Mouse (Mus musculus): ENCODE results near the gene Ltbp4. TPM values are rescaled to one million over a fixed set of nuclear protein-coding genes. Genes with fewer than 3 reads are reported as not detected.

Ltbp4 gene
- total RNA-seq (2021), result 10 to 100 TPM; 62.5 to 62.6 TPM
- long read RNA-seq, experiment 1, full-length matches to known transcripts, result 26 of 55 reads
- long read RNA-seq, experiment 1, partial matches to known transcripts, result 19 of 55 reads
- long read RNA-seq, experiment 1, other reads (novel, unspliced or antisense), result 10 of 55 reads
- long read RNA-seq, experiment 2, full-length matches to known transcripts, result 31 of 62 reads
- long read RNA-seq, experiment 2, partial matches to known transcripts, result 19 of 62 reads
- long read RNA-seq, experiment 2, other reads (novel, unspliced or antisense), result 12 of 62 reads

DNA sequence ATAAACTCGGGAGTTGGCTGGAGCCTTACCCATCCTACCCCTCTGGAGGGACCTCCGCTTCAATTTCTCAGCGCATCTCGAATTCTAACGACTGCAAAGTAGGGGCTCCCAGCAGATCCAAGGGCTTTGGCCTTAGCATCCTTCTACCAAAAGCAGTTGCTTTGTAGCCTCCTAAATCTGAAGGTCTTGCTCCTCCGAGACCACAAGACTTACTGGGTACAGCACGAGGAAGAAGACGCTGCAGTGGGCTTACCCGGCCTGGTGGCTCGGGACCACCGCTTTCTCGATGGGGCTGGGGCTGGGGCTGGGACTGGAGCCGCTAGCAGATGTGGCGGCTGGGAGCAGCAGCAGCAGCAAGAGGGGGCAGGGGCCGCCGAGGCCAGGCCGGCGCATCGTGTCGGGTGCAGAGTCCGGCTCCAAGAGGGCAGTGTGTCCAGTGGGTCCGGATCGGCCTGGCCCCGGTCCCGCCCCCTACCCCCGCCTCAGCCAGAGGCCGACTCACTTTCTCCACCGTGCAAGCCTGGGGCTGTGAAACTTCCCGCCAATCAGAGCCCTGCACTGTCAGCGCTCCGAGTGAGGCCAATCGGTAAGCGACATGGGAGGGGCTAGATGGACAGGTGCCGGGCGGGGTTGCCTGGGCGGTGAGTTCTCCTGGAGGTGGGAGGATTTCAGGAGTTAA, at the start of gene Ltbp4:
Ltbp4 (minus strand) TSS at position 518 of the 679 bp plus-strand sequence.
- intact Hi-C loops (cut with DNase I), result loop anchor here (5.0 to 10.0 kb wide), 4 partner anchors 45 to 347 kb away; partner anchors contain the start of gene Zfp607b

DNA sequence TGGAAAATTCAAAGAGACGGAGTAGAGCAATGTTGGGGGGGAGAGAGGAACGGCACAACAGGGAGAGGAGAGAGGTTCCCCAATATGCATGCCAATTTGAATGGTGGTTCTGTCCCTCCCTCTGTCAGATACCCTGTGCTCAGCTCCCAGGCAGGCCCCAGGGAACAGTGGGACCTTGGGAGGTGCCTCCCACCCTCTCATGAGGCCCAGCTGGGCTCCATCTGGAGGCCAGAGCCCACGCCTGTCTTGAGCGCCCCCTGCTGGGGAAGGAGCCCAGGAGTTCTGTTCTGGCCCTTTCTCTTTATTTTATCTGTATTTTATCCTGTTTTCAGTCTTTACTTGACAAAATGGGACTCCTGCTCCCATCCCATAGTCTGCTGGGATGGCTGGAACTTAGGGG, 47.2 kb upstream of the Ltbp4 start:
- intact Hi-C loops (cut with DNase I), result loop anchor here (5.0 kb wide), 1 partner anchor 47 kb away; the partner anchor contains the start of gene Ltbp4
- no peak for DNase-seq (ENCODE audit: low spot score in 2 of 2)

More for the DNA sequence above, at the start of gene Ltbp4:
- DNase-seq (ENCODE audit: low spot score in 2 of 2), result no peak

DNA sequence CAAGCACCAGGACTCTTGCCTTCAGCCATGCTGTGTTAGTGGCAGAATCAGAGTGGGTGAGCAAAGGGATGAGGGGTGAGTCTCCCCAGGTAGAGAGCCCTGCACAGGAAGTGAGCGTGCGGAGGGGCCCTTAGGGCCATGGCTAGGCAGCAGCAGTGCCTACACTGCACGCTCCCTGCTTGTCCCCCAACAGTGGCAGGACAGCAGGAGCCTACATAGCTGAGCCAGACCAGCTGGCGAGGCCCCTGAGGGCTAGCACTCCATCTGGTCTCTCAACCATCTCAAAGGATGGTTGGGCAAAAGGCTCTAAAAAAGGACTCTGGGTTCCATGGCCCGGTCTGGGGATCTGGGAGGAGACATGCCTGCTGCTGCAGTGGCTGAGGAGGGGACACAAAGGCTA, 46.6 kb upstream of the Ltbp4 start:
- intact Hi-C loops (cut with DNase I), result loop anchor here (5.0 kb wide), 1 partner anchor 47 kb away; the partner anchor contains the start of gene Ltbp4
- no peak for DNase-seq (ENCODE audit: low spot score in 2 of 2)

DNA sequence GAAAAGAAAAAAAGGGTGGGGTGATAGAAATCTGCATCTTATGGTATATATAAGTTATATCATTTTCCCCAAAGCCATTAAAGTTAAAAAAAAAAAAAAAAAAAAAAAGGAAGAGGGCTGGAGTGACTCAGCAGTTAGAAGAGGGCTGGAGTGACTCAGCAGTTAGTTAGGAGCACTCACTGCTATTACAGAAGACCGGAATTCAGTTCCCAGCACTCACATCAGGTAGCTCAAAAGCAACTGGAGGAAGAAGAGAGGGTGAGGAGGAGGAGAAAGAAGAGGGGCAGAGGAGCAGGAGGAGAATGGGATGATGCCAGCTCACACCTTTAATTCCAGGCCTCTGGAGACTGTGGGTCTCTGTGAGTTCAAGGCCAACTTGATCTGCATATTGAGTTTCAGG, 45.7 kb upstream of the Ltbp4 start:
- no peak for DNase-seq (ENCODE audit: low spot score in 2 of 2)
- intact Hi-C loops (cut with DNase I), result loop anchor here (5.0 kb wide), 1 partner anchor 46 kb away; the partner anchor contains the start of gene Ltbp4

DNA sequence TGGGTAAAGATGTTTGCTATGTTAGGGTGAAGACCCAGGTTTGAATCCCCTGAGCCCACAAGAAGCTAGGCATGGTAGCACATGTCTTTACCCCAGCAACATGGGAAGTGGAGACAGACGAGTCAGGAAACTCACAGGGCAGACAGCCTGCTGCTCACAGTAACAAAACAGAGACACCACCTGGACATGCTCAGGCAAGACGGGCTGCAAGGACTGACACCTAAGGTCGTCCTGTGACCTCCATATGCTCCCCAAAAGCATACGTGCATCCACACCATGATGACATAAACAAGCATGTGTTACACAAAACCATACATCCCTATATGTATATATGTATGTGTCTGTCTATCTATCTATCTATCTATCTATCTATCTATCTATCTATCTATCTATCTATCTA, 44.1 kb upstream of the Ltbp4 start:
- no peak for DNase-seq (ENCODE audit: low spot score in 2 of 2)
- intact Hi-C loops (cut with DNase I), result loop anchor here (5.0 kb wide), 1 partner anchor 44 kb away; the partner anchor contains the start of gene Ltbp4

DNA sequence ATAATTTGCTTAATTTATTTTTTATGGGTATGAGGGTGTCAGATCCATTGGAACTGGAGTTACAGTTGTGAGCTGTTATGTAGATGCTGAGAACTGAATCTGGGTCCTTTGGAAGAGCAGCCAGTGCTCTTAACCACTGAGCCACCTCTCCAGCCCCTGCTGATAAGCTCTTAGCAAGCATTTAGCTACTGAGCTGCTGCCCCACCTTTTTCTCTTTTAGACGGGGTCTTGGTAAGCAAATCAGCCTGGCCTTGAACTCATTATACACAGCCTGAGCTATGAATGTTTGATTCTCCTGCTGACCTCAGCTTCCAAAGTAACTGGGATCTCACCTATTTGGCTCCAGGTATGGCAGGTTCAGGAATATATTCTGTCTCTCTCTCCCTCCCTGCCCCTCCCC, 43.5 kb upstream of the Ltbp4 start:
- no peak for DNase-seq (ENCODE audit: low spot score in 2 of 2)
- intact Hi-C loops (cut with DNase I), result loop anchor here (5.0 kb wide), 1 partner anchor 44 kb away; the partner anchor contains the start of gene Ltbp4

DNA sequence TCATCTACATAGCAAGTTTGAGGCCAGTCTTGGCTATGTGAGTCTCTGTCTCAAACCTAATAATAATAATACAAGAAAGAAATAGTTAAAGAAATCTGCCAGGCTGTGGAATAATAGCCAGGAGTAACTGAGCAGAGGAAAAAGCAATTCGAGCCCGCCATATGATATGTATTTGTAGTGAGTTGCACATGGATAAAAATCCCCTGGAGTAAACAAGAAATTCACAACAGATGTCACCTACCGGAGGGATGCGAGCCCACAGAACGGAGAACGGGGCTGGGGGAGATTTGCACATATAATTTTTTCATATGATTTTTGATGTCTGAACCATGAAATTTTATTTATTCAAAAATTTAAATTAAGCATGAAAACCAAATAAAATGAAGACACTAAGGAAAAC, 42.3 kb upstream of the Ltbp4 start:
- DNase-seq (ENCODE audit: low spot score in 2 of 2), result no peak
- intact Hi-C loops (cut with DNase I), result loop anchor here (5.0 kb wide), 1 partner anchor 43 kb away; the partner anchor contains the start of gene Ltbp4

DNA sequence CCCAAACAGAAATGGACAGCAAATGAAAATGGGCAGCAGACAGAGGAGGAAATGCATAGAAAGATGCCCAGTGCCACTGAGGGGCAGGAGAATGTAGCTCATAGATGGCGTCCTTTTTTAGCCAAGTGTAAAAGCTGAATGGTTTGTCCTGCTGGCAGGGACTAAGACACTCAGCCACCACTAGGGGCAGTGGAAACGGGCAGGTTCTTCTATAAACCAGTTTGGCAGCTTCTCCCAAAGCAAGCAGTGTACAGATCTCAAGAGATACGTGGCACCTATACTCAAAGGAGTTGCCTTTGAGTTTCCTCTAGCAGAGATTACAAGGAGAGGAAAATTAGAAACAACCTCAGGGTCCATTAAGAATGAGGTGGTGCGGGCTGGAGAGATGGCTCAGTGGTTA, 40.9 kb upstream of the Ltbp4 start:
- intact Hi-C loops (cut with DNase I), result no loop called here
- DNase-seq (ENCODE audit: low spot score in 2 of 2), result peak; percentile 54 to 70

DNA sequence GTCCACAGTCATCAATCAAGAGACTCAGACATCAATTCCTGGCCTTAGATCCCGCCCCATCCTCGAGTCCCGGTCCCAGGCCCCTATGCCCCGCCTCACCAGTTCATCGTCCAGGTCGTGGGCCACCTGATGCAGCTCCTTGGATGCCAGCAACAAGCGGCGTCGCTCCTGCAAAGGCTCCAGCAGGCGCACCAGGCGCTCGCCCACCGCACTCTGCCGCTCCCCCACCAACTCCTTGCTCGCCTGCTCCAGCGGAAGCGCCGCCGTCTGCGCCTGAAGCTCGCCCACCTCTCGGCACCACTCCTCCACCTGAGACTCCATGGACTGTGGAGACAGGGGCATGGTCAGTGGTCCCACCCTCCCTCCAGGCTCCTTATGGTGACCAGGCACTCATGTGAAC, 37.8 kb upstream of the Ltbp4 start:
- peak; percentile 50 to 61 for DNase-seq (ENCODE audit: low spot score in 2 of 2)
- intact Hi-C loops (cut with DNase I), result no loop called here

DNA sequence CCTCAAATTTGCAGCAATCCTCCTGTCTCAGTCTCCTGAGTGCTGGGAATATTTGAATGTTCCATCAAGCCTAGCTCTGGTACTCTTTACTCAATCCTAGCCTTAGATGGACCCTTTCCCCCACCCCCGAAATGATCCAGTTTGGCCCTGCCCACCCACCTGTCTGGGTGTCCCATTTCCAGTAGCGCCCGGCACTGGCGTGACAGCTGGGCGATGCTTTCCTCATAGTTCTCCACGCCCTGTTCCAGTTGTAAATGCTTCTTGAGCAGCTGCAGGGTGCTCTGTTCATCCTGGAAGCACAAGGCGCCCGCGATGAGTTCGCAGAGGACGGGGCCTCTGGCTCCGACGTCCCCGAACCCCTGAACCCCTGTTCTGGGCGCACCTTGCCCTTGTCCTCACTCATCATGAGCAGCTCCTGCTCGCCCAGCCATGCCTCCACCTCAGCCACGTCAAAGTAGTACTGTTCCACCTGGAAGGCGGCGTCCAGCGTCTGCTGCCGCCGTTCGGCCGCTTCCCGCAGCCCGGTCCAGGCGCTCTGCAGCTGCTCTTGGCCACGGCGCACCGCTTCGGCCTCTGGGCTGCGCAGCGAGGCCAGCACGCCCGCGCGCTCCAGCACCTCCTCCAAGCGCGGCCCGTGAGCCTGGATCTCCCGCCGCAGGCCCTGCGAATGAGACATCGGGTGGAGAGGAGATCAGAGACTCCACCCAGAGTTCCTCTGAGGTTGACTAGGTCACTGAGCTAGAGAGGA, 34.4 kb upstream of the Ltbp4 start:
- intact Hi-C loops (cut with DNase I), result no loop called here
- no peak for DNase-seq (ENCODE audit: low spot score in 2 of 2)

DNA sequence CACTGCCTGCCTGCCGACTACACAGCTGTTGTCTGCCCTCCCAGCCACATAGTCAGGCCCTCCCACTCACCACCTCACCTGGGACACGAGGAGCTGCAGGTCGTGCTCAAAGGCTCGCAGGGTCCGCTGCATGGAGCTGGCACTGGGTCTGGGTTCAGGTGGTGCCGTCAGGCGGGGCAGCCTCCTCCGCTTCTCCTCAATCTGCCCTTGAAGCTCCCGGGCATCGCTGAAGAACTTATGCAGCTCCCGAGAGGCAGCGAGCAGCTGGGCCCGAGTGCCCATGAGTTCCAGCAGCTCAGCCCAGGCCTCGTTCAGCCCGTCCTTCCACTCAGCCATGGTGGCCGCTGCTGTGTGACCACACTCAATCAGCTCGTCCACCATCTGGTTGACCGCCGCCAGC, 31.6 kb upstream of the Ltbp4 start:
- DNase-seq (ENCODE audit: low spot score in 2 of 2), result no peak
- intact Hi-C loops (cut with DNase I), result no loop called here

DNA sequence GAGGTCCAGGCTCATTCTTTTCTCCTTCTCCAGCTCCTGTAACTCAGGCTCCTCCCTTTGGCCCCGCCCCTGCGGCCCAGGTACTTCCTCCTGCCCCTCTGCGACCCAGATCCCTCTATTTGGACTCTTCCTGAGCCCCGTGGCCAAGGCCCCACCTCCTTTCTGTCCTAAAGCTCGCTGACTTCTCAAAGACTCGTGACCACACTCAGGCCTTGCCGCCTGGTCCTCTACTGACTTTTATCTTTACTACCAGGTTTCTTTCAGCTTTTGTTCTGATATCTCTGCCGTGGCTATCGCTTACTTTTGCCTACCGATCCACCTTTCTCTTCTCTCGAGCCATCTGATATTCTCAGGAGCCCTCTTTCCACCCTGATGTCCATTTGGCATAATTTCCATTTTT, 30.5 kb upstream of the Ltbp4 start:
- intact Hi-C loops (cut with DNase I), result no loop called here

DNA sequence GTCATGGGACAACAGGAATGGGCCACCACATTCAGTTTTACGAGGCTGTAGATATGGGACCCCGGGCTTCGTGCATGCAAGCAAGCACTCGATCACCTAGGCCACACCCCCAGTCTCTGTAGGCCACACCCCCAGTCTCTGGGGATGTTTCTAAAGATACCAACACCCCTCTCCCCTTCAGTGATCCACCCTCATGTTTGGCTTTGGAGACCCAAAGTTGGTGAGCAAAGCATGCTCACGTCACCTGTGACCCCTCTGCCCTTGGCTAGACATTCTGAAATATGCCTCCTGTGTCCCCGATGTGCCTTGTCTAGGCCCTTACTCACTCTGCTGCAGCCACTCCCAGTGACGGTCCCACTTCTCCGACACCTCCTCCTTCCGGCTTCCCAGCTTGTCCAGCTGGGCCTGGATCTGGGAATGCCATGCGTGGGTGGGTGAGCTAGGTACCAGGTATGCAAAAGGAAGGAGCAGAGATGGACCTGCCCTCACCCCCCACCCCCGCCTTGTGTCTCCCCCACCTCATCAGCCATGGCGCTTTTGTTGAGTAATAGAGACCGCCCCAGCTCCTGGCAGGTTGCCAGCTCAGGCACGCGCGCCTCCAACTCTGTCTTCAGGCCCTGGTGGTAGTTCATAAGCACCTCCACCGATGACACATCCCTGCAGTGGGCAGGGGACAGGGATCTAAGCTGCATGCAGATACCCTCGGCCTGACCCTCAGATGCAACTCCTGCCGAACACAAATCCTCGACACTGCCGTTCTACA, 28.8 kb upstream of the Ltbp4 start:
- peak in 1 of 2 experiments; percentile 36 for DNase-seq (ENCODE audit: low spot score in 2 of 2)
- intact Hi-C loops (cut with DNase I), result no loop called here

More for the DNA sequence above, 30.5 kb upstream of the Ltbp4 start:
- no peak for DNase-seq (ENCODE audit: low spot score in 2 of 2)

DNA sequence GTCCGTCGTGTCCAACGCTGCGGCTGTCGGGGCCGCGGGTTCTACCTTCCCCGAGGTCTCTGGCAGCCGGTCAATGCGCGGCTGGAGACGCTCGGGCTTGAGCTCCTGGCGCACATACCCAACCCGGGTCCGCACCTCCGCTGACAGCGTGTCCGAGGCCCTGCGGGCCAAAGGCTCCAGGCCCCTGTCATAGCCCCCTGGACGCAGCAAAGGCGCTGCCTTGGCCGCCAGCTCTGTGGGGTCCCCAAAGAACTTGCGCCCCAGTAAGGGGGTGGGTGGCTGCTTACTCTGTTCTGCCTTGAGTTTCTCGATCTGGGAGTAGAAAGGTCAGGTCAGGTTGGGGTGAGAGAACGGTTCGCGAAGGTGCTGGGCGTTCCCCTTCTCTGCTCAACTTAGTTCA, 26.9 kb upstream of the Ltbp4 start:
- DNase-seq (ENCODE audit: low spot score in 2 of 2), result no peak
- intact Hi-C loops (cut with DNase I), result no loop called here

DNA sequence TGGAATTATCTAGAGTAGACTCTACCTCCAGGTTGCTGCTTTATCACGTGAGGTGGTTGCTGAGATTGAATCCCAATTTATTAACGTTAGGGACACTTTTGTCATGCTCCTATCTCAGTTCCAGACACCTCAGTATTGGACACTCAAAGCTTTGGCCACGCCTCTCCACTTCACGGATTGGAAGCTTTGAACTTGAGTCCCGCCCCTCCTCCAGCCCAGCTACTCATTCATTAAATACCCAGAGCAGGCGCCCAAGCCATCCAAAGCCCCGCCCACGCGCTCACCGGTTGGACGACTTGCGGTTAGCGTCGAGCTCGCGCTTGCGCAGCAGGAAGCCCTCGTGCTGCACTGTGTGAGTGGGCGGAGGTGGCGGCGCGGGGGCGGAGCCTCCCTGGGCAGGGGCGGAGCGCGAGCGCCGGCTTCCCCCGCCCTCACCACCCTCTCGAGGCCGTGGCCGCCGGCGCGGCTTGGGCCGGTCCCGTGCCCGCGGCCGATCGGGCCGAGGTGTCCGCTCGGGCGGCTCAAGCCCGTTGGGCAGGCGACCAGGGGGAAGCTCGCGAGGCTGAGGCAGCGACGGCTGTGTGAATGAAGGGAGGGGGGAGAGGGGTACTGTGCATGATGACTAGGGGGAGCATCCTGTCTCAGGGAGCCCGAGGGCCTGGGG, 23.9 kb upstream of the Ltbp4 start:
- intact Hi-C loops (cut with DNase I), result no loop called here

DNA sequence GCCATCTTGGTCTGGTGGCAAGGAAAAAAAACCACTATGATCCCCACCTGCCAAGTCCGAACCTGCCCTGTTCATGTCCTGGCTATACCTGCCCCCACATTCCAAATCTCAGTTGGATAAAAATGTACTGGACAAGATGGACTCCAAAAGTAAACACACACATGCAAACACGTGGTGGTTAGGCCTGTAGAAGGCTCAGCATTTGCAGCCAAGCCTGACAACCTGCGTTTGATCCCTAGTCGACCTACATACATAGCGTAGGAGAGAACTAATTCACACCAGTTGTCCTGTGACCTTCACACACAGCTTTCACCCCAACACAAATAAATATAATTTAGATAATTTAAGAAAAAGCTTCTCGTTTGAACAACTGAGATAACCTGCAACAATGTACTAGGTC, 23.3 kb upstream of the Ltbp4 start:
- no peak for DNase-seq (ENCODE audit: low spot score in 2 of 2)
- intact Hi-C loops (cut with DNase I), result no loop called here

More for the DNA sequence above, 23.9 kb upstream of the Ltbp4 start:
- peak; percentile 99 to 100 for DNase-seq (ENCODE audit: low spot score in 2 of 2)

DNA sequence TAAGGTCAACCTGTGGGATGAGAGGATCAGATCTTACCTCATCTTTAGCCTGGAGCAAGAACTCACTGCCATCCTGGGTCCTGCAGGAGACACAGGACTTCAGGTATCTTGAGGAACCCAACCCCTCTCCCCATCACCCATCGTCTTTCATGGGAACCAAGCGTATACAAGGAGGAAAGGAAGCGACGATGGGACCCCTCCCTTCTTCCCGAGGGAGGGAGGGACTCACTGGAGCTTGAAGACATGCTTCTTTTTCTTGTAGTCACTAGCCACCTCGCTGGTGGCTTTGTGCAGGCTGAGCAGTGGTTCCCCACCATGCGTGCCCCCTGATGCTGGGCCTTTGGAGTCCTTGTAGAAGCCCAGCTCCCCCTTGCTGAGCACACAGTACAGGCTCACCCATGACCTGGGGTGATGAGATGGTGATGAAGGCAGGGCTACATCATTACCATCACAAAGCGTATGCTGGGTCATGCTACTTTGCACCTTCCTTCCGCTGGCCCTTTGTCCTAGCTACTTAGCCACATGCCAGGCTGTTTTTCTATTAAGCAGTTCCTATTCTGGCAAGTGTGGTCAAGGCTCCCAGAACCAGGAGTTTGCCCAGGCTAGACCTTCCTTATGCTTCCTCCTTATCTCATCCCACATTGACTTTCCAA, 22.3 kb upstream of the Ltbp4 start:
- intact Hi-C loops (cut with DNase I), result no loop called here
- no peak for DNase-seq (ENCODE audit: low spot score in 2 of 2)

DNA sequence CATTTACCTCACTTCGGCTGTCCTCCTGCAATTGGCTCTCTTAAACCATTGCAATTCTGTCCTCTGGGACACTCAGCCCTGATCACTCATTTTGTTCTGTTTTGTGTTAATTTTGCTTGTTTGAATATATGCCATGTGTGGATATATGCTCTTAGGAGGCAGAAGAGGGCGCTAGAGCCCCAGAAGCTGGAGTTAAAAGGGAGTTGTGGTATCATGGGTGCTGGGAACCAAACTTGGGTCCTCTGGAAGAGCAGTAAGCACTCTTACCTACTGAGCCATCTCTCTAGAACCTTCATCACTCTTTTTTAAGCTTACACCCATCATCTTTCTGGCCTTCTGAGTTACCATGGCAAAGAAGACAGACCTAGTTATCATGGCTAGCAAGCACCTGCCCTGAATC, 21.7 kb upstream of the Ltbp4 start:
- DNase-seq (ENCODE audit: low spot score in 2 of 2), result no peak
- intact Hi-C loops (cut with DNase I), result no loop called here
